Mouse (Mus musculus): ENCODE results near the gene Pamr1.

The Pamr1 gene

DNA sequence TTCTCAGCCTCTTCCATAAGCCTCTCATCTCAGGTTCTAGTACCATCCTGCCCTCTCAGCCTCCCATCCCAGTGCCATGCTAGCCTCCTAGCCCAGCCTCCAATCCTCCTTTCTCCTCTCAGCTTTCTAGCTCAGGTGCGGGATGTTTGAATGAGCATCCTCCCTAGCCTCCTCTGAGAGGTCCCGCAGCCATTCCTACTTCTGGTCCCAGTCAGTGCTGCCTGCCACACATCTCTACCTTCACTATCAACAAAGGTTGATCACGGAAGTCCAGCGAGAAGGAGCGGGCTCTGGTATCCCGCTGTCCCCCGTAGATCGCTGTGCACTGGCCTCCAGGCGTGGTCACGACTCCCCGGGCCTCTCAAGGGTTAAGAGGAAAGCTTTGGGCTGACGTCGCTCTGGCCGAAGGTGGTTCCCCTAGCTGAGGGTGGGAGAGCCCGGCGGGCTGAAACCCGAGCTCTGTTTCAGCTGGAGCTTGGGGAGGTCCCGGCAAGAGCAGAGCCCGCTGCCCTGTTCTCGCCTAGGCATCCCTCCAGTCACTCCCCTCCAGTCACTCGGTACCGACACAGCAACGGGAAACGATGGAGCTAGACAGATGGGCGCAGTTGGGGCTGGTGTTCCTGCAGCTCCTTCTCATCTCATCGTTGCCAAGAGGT, at the start of gene Pamr1:
Pamr1 (plus strand) TSS at position 402 of the 656 bp plus-strand sequence.
- peak; percentile 24 for DNase-seq

DNA sequence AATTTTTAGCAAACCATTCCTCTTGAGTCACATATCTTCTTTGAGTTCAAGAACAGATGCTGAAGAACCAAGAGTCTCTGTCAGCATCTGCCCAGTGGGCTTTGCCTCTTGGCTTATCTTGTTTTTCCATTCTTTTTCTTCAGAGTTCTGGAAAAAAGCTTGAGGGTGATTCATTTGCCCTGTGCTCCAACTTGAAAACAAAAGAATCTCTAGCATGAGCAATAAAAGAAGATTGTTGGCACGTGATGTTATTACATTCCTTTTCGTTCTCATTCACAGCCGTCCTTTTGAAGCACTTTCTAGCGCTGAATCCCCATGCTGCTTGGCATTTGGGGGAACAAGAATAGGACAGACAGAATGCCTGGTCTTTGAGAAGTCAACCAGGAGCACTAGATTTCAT, 42.2 kb upstream of the Pamr1 start:
- DNase-seq: no peak

- no peak for DNase-seq
These were observed 41.7 kb upstream of the Pamr1 start for GRCm38 (mm10) chr2:102508154-102508553.

DNA sequence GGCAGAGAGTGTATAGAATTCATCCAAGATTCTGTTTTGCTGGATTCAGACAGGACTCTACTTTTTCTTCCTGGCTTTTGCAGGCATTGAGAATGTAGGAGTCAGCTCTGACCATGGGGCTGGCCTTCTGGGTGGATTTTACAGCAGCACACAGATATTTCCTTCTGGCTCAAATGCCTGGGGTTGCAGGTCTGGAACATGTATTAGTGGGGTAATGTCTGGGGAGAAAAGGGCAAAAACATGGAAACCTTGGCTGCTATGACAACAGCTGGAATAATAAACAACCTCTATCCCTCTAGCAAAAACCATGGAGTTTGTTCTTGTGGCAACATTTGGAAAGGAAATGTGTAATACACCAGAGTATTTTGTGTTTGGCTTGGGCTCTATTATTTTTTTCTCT, 29.9 kb upstream of the Pamr1 start:
- no peak for DNase-seq

GRCm38 (mm10) chr2:102527563-102527962, 22.2 kb upstream of the Pamr1 start:
- DNase-seq: no peak

DNA sequence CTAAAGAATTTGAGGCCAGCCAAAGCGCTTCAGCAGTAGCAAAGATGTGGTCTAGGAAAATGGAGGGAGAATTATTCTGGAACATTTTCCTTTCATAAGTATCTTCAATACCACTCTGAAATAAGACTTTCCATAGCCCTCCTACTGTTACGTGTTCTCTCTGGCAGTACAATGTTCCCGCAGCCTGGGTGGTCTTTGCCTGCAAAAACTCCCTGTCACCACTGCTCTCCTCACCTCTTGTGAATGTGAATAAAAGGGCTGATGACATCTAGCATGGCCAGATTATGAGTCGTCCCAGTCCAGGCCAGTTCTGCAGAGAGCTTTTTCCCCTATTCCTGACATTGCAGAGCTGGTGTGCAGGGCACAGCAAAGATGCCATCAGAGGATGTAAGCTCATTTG, 16.4 kb upstream of the Pamr1 start:
- DNase-seq: no peak

GRCm38 (mm10) chr2:102536766-102537165, 13.0 kb upstream of the Pamr1 start:
- DNase-seq: no peak

- no peak for DNase-seq
These were observed 9.2 kb upstream of the Pamr1 start for GRCm38 (mm10) chr2:102540438-102541230.

DNA sequence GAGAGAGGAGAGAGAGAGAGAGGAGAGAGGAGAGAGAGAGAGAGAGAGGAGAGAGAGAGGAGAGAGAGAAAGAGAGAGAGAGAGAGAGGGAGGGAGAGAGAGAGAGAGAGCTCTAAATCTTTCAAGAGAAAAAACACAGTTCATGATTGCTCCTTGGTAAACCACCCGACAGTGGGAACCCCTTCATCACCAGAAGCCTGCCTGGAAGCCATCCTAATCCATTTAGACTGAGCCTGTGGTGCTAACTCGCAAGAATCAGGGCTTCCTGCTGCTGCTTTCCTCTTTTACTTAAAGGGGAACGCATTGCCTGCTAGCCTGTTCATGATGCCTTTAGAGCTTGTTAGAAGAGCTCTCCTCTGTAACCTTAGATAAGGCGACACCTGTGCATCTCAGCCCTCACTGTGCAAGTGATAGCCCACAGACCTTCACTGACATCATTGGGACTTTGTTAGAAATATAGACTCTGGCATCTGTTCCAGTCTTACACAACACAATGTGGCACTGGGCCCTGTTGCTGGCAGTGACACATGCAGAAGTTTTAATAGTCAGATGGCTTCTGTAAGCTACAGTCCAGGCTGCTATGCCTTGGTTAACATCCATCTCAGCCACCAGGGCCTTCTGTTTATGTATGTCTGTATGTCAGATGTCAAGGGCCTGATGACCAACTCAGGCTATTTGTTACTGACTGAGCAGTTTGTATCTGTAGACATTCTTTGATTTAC, 8.2 kb upstream of the Pamr1 start:
- DNase-seq: peak; percentile 35

- DNase-seq: no peak
These were observed 5.7 kb upstream of the Pamr1 start for GRCm38 (mm10) chr2:102543961-102544719.

DNA sequence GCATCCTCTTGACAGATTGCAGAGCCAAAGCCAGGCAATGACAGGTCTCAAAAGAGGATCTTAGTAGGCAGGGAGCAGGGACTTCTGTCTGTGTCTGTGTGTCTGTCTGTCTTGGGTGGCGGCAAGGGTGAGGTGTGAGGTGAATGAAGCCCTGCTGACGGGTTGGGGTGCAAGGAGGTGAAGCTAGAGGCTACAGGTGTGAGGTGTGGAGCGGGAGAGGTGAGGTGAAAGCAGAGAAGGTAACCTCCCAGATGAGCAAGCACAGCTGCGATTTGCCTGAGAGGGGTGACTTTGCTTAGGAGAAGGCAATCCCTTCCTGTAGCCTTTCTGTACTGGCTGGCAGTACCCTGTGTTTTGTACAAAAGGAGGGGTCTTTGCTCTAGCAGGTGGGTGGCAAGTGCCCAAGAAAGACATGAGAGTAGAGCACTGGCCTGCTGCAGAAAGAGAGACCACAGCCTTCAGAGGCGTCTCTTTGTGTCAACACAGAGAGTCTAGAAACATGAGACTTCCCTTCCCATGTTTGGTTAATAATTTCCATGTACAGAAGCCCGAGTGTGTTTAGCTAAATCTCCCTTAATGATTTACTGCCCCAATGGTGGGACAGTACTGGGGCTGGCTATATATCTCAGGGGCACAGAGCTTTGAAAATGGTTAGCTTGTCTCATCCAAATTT, 1.2 kb downstream of the Pamr1 start:
- DNase-seq: no peak

GRCm38 (mm10) chr2:102551594-102551993, 1.8 kb downstream of the Pamr1 start:
- no peak for DNase-seq

- DNase-seq: peak; percentile 21
These were observed 2.3 kb downstream of the Pamr1 start for GRCm38 (mm10) chr2:102552095-102552537.

DNA sequence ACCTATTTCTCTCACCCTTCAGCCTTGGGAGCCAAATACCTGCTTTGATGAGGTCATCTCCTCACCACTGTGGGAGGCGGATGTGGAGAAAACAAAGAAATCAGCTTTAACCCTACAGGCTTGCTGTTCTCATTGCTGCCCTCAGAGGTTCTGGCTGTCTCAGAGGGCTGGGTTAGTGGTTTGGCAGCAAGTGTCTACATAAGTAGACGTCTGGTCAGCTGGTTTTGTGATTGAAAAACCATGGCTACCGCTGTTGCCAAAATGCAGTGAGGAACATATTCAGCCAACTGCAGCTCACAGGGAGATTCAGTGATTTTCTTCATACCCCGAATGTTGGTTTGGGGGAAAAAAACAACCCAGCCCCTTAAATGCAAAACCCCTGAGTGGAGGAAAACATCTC, 7.3 kb downstream of the Pamr1 start:
- no peak for DNase-seq

- DNase-seq: peak; percentile 65
These were observed 9.2 kb downstream of the Pamr1 start for GRCm38 (mm10) chr2:102558965-102559364.

DNA sequence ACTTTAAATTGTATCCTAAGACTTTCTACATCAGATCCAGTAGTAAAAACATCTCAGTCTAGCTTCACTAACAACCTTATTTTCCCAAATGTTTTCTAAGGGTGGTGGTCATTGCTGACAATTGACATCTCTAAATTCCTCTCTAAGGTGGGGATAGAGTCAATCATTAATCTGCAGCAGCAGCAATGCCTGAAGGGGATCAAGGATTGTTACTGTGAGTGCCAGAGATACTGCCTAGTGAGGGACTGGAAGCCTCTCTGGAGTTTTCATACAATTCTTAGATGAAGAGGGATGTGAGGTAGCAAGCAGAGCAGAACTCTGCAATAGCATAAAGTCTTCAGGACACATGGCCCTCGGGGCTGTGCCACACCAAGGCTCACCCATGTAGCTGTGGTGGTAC, 14.0 kb downstream of the Pamr1 start:
- no peak for DNase-seq

DNA sequence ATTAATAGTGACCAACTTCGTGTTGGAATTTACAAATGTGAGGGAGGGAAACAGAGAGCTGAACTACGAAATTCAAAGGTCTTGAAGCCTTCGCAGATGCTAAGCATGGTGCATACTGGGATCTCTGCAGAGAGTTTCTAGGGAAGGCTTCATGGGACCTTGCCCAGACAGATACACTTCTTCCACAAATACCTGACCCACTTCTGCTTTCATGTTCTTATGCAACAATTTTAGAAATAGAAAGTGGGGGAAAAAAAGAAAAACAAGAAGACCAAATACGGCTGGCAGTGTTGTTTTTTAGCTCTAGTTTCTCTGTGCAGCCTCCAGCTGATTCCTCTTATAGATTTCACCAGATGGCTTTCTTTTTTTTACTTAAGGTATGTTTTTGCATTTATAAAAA, 29.4 kb downstream of the Pamr1 start:
- no peak for DNase-seq

DNA sequence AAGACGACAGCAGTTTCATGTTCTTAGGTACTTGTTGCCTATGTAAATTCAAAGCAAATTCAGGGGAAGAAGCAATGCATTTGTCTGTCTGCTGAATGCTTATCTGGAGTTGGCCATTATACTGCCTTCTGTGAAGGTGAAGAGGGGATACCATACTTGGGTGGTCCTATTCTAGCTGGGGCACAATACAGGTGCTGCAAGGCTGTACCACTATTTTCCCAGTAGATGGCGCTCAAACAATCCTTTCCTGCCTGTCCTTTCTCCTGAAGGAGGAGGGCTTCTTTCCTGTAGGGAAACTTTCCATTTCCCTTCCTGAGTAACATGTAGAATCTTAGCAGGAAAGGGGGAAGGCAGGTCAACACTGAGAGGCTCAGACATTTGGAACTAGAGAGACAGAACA, 40.2 kb downstream of the Pamr1 start:
- DNase-seq: peak; percentile 51

DNA sequence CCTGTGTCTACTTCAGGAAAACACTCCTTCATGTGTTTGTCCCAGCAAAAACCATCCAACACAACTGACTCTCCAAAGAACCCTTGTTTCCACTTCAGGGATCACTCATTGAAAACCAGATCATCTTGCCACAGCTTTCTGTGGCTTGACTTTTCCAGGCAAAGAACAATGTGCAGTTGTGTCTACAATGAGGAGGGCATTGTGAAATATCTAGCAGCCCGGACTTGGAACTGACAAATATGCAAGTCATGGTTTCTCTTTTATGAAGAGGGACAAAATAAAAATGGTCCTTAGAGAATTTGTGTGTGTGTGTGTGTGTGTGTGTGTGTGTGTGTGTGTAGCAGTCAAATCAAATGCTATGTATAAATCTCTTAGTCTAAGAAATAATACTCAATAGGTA, 44.7 kb downstream of the Pamr1 start:
- peak; percentile 20 for DNase-seq

- DNase-seq: no peak
These were observed 45.8 kb downstream of the Pamr1 start for GRCm38 (mm10) chr2:102595395-102596130.

- no peak for DNase-seq
These were observed 49.3 kb downstream of the Pamr1 start for GRCm38 (mm10) chr2:102598911-102599721.
